Mouse (Mus musculus) MEL (cell line): ENCODE data around the gene Shisa9.

Experiments used
- CTCF ChIP-seq, 3 experiments: IDR thresholded peaks in 2 of 3; conservative IDR thresholded peaks in 1 of 3; 2 replicates each; pipeline ENCODE4 v1.5.1; 2011 to 2012; ENCODE audit warnings: low read length in 3 of 3, low read depth in 2 of 3, mild to moderate bottlenecking in 2 of 3, improper control_type of control experiment in 1 of 3, inconsistent platforms in 1 of 3, mixed read lengths in 1 of 3, moderate library complexity in 1 of 3; ENCODE audit not compliant: control insufficient read depth in 1 of 3, insufficient read depth in 1 of 3, poor library complexity in 1 of 3, severe bottlenecking in 1 of 3
- EP300 ChIP-seq, 2 experiments: IDR thresholded peaks; 2 replicates each; pipeline ENCODE4 v1.6.1; 2011; ENCODE audit warnings: improper control_type of control experiment in 2 of 2, low read length in 2 of 2, low read depth in 1 of 2, mild to moderate bottlenecking in 1 of 2
- ETS1 ChIP-seq: IDR thresholded peaks from 2 replicates; pipeline ENCODE4 v1.6.1; 2012; ENCODE audit warnings: low read depth, mild to moderate bottlenecking, inconsistent platforms, low read length, improper control_type of control experiment, moderate library complexity
- HCFC1 ChIP-seq: IDR thresholded peaks from 2 replicates; pipeline ENCODE4 v1.6.1; 2012; ENCODE audit warnings: low read depth, mild to moderate bottlenecking, inconsistent platforms, low read length, improper control_type of control experiment, moderate library complexity
- KAT2A ChIP-seq: conservative IDR thresholded peaks from 2 replicates; pipeline ENCODE4 v1.6.1; 2012; ENCODE audit warnings: low read depth, low read length, improper control_type of control experiment, inconsistent platforms
- MAX ChIP-seq: IDR thresholded peaks from 2 replicates; pipeline ENCODE4 v1.6.1; 2011; ENCODE audit warnings: low read length, improper control_type of control experiment
- POLR2A ChIP-seq, 2 experiments: IDR thresholded peaks; 2 replicates each; pipeline ENCODE4 v1.6.1; 2011 to 2012; ENCODE audit warnings: low read length in 2 of 2, mild to moderate bottlenecking in 2 of 2, control low read depth in 1 of 2, improper control_type of control experiment in 1 of 2, low read depth in 1 of 2, moderate library complexity in 1 of 2; ENCODE audit not compliant: control insufficient read depth in 1 of 2, insufficient read depth in 1 of 2, poor library complexity in 1 of 2
- POLR2AphosphoS2 ChIP-seq: IDR thresholded peaks from 2 replicates; pipeline ENCODE4 v1.6.1; 2011; ENCODE audit warnings: low read length, improper control_type of control experiment
- POLR2AphosphoS5 ChIP-seq: IDR thresholded peaks from 2 replicates; pipeline ENCODE4 v1.6.1; 2012; ENCODE audit warnings: low read depth, borderline replicate concordance, mild to moderate bottlenecking, inconsistent platforms, low read length, moderate library complexity, mixed read lengths
- SIN3A ChIP-seq: IDR thresholded peaks from 2 replicates; pipeline ENCODE4 v1.6.1; 2012; ENCODE audit warnings: low read length, improper control_type of control experiment, inconsistent platforms
- UBTF ChIP-seq: IDR thresholded peaks from 2 replicates; pipeline ENCODE4 v1.6.1; 2012; ENCODE audit warnings: low read depth, mild to moderate bottlenecking, inconsistent platforms, low read length, improper control_type of control experiment, moderate library complexity, borderline replicate concordance; ENCODE audit not compliant: insufficient read depth
- USF1 ChIP-seq: IDR thresholded peaks from 2 replicates; pipeline ENCODE4 v1.6.1; 2014; ENCODE audit warnings: low read depth, mild to moderate bottlenecking, inconsistent platforms, low read length, improper control_type of control experiment, moderate library complexity
- USF2 ChIP-seq, 2 experiments: IDR thresholded peaks; 2 replicates each; pipeline ENCODE4 v1.6.1; 2011 to 2012; ENCODE audit warnings: improper control_type of control experiment in 2 of 2, low read length in 2 of 2, borderline replicate concordance in 1 of 2, inconsistent platforms in 1 of 2, low read depth in 1 of 2, mild to moderate bottlenecking in 1 of 2; ENCODE audit not compliant: insufficient read depth in 1 of 2
- ZKSCAN1 ChIP-seq: IDR thresholded peaks from 2 replicates; pipeline ENCODE4 v1.6.1; 2012; ENCODE audit warnings: low read depth, mild to moderate bottlenecking, inconsistent platforms, low read length, improper control_type of control experiment, moderate library complexity

DNA sequence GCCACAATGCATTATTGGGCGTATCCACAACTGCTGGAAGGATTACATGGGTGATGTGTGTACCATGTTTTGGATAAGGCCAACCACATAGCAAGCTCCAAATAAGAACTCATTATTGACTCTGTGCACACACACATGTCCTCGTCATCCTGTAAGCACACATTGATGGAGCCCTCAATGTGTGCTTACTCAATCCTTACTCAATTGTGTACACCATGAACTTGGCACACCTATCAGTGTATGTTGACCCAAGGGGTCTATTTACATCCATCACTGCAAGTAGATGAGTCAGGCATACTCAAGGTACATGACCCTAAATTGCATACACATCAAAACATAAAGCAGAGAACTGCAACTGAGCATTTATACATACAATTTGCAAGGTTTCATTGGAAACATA, 220.5 kb downstream of the Shisa9 start:
- no peak for TF ChIP-seq USF2 (IDR thresholded peaks at IDR 0.05; ENCODE audit: borderline replicate concordance in 1 of 2, insufficient read depth in 1 of 2, low read depth in 1 of 2, low read length in 2 of 2)
- TF ChIP-seq UBTF = no peak
- no peak for TF ChIP-seq HCFC1
- no peak for TF ChIP-seq POLR2AphosphoS5
- TF ChIP-seq ETS1 = no peak
- TF ChIP-seq ZKSCAN1 = no peak
- TF ChIP-seq POLR2A (IDR thresholded peaks at IDR 0.05; ENCODE audit: control insufficient read depth in 1 of 2, insufficient read depth in 1 of 2, low read depth in 1 of 2, low read length in 2 of 2, poor library complexity in 1 of 2) = no peak
- TF ChIP-seq SIN3A = no peak
- no peak for TF ChIP-seq USF1
- no peak for TF ChIP-seq POLR2AphosphoS2
- TF ChIP-seq CTCF (IDR thresholded peaks at IDR 0.05 in 2 of 3, conservative IDR thresholded peaks at IDR 0.05 in 1 of 3; ENCODE audit: control insufficient read depth in 1 of 3, insufficient read depth in 1 of 3, low read depth in 2 of 3, low read length in 3 of 3, poor library complexity in 1 of 3, severe bottlenecking in 1 of 3) = no peak
- TF ChIP-seq KAT2A = no peak
- TF ChIP-seq MAX = no peak
- TF ChIP-seq EP300 (IDR thresholded peaks at IDR 0.05; ENCODE audit: low read depth in 1 of 2, low read length in 2 of 2) = no peak
